Mouse (Mus musculus) embryo, embryonic 10 days (tissue): ENCODE data around the gene Ucn.
A peak's percentile ranks its signal among the peaks of the same experiment; 100 is the strongest.

Experiments used
- DNase-seq: peaks from one replicate; pipeline ENCODE4 v3.0.0-alpha.2; 2015; ENCODE audit warnings: low spot score

Gene Ucn

GRCm38 (mm10) chr5:31138241-31138967 lies at the start of gene Ucn:
TSS of gene Ucn (minus strand) at chr5:31138829.
- no peak for DNase-seq

- no peak for DNase-seq
Measured at GRCm38 (mm10) chr5:31183678-31184077, 45.0 kb upstream of the Ucn start.

GRCm38 (mm10) chr5:31181183-31181770 lies 42.6 kb upstream of the Ucn start:
- DNase-seq = no peak

DNA sequence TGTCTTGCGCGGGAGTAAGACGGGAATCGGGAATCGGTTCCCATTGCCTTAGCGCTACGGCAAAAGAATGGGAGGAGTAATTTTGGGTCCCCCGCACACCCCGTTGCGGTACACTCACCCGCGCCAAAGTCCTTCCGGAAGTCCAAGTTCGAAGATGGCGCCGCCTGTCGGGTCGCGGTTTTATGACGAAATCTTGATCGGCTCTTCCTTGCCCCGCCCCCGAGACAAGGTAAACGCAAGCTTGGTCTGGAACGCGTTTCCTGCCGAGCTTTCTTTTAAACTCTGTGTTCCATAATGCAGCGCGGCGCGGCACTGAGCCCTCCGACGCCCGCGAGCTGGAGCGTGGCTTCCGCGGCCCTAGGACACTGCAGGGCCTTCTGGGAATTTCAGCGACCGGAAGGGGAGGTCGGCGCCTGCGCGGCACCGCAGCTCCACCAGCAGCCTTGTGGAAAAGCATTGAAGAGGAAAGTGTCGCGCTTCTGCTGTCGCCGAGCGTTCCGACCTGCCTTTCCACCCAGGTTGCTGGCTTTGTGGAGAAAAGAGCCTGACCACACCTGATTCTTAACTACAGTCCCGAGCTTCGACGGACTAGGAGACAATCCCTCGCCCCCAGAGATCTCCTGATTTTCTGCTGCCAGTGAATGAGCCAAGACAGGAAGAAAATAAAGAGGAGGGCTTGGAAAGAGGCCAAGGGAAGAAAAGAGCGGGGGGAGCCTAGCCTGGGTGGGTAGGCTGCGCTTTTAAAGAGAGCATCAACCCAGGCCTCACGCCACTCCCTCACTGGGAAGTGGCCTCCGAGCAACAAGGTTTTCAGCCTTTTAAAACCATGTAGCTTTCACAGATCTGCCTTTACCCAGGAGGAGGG lies 41.4 kb upstream of the Ucn start, which contains the start of the genes Gm29609 and Gtf3c2:
Gene Gm29609 (minus strand): TSS at position 146 of the 865 bp plus-strand sequence.
Gene Gtf3c2 (minus strand): TSS at position 379 of the 865 bp plus-strand sequence.
- peak; percentile 97 for DNase-seq

- DNase-seq = no peak
Measured at GRCm38 (mm10) chr5:31179301-31179765, 40.7 kb upstream of the Ucn start.

GRCm38 (mm10) chr5:31168630-31169029 lies 30.0 kb upstream of the Ucn start:
- DNase-seq = no peak

DNA sequence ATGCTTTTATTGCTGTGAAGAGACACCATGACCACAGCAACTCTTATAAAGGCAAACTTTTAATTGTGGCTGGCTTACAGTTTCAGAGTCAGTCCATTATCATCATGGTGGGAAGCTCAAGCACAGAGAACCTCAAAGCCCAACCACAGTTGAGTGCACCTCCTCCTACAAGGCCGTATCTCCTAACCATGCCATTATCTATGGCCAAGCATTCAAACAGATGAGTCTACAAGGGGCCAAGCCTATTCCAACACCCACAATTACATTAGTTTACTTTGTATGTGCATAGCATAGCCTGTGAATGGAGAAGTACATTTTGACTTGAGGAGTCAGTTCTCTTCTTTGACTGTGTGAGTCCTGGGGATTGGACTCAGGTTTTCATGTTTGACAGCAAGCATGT lies 26.2 kb upstream of the Ucn start:
- DNase-seq = no peak

GRCm38 (mm10) chr5:31162462-31162861 lies 23.8 kb upstream of the Ucn start:
- DNase-seq = no peak

DNA sequence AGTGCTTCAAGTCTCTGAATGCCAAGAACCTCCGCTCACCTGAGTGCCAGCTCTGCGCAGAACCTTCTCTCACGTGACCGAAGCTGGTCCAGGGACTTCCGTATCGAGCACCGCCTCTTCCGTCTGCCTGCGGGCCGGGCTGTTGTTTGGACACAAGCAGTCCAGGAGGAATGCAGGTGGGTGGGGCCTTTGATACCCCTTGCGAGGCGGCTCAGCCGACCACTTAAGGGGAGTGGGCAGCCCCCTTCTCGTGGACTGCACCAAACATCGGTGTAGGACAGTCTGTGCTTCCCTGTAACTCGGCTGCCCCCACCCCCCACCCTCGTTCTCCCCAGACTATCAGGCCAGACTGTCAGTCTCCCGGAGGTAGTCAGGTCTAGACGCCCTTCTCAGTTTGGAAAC lies 15.5 kb upstream of the Ucn start, which contains the start of gene Mpv17:
Gene Mpv17 (minus strand): TSS at position 100 of the 402 bp plus-strand sequence.
- peak; percentile 94 for DNase-seq

- no peak for DNase-seq
Measured at GRCm38 (mm10) chr5:31153516-31154151, 15.0 kb upstream of the Ucn start.

- DNase-seq = no peak
Measured at GRCm38 (mm10) chr5:31151746-31152145, 13.1 kb upstream of the Ucn start.

- DNase-seq = no peak
Measured at GRCm38 (mm10) chr5:31149781-31150180, 11.2 kb upstream of the Ucn start.

GRCm38 (mm10) chr5:31138968-31139425 lies 368 bp upstream of the Ucn start:
- DNase-seq = peak; percentile 48

DNA sequence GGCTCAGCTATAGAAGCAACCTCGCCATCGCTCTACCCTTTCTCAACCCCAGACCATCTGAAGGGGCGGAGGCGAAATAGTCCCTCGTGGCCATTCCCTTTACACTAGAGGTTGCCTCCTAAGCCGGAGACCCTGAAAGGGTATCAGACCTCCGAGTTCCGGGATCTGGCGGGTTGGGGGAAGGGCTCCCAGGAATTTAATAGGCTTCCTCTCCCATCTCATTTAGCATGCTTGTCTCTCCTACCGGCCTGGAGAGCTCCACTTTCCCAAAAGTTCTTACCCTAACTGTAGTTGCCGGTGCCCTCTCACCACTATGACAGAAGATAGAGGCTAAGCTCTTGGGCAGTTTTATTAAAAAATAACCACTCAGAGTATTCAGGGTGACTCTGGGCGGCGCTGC lies 971 bp downstream of the Ucn start:
- peak; percentile 16 for DNase-seq

DNA sequence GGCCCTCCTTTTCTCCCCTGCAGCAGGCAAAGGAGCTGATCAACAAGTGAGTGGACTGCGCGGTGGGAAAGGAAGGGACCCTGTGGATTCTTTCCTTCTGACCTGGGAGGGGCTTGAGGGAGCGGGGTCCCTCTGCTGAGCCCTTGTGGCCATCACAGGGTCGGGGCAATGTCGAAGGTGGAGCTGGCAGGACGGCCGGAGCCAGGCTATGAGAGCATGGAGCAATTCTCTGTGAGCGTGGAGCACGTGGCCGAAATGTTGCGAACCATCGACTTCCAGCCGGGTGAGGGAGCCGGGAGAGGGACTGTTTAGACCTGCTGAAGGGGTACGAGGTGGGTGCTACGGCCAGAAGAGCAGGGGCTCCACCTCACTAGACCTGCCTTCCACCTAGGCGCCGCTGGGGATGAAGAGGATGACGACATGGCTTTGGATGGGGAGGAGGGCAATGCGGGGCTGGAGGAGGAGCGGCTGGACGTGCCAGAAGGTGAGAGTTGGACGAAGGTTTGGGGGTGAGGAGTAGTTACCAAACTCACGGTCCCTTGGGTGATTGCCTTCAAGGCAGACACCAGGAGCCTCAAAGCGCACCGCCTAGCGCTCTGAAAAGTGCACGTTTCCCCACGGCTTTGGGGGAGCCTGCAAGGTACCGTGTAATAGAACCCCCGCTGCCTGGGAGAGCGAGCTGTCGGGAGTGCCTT lies 1.8 kb downstream of the Ucn start:
- DNase-seq = peak; percentile 20

GRCm38 (mm10) chr5:31126050-31126449 lies 12.6 kb downstream of the Ucn start:
- DNase-seq = no peak

DNA sequence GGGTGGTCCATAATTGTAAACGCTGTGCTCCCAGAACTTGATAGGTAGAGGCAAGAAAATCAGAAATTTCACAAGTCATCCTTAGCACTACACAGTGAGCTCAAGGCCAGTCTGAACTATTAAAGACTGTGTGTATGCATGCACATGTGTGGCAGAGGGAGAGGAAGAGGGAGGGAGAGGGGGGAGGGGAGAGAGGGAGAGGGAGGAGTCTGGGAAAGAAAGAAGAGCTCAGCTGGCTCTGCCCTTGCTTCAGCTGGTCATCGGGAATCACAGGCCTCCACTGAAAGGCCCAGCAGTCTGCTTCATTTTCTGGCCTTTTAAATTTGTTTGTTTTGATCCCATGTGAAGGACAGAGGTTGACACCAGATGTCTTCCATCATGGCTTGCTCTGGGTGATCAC lies 15.1 kb downstream of the Ucn start:
- DNase-seq = no peak

GRCm38 (mm10) chr5:31121111-31121510 lies 17.5 kb downstream of the Ucn start:
- no peak for DNase-seq

DNA sequence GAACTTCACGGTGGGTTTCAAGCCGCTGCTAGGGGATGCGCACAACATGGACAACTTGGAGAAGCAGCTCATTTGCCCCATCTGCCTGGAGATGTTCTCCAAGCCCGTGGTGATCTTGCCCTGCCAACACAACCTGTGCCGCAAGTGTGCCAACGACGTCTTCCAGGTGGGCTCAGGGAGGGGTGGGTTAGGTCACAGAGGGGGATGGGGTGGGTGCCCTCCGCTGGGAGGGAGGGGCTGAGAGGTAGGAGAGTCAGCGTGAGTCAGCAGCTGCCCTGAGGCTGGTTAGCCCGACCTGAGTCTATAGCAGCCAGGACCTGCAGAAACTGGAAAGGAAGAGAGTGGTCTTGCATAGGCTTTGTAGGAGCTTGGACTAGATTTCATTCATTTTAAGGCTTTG lies 21.7 kb downstream of the Ucn start:
- no peak for DNase-seq

DNA sequence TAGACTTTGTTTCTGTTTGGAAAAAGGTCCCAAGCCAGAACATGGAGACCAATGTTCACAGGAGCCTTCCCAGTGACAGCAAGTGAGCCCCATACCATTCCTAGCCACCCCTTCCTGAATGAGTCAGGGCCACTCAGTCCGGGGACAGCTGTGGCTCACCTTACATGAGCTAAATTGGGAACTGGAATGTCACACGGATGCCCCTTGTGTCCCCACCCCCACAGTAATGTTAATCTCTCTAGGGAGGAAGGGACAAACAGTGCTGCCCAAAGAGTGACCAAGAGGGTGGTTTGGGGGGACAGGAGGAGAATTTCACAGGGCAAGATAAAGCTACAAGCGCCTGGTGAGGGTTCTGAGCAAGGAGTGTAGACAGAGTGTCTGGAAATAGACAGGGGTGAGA lies 22.3 kb downstream of the Ucn start, which contains the start of gene Trim54:
Gene Trim54 (plus strand): TSS at position 359 of the 400 bp plus-strand sequence.
- DNase-seq = no peak

- no peak for DNase-seq
Measured at GRCm38 (mm10) chr5:31110781-31111180, 27.8 kb downstream of the Ucn start.
